ENCODE assay signal across 20 mouse cellular contexts in the genomic region with DNA sequence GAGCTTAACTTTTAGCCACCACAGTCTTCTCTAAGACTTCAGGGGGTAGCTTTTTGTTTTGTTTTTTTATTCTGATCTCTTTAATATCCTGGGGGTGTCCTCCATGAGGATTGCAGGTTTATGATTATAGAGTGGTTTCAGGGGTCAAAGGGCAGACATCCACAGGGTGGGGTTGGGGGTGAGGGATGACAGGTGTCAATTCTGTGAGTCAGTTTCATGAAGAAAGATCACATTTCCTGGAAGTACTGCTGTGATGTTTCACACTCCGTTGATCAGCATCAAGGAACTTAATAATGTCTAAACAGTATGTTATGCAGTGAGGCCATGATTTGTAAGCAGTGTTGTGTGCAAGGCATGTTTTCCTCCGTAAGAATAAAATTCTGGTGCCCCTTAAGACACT. TPM values are rescaled to one million over a fixed set of nuclear protein-coding genes. Genes with fewer than 3 reads are reported as not detected.
DNase-seq lines count a peak whose midpoint lies in the region; ATAC-seq and TF ChIP-seq lines count a peak whose summit lies in the region.
"Had no signal": no experiment of that assay in that cellular context is flagged by ENCODE, and none has a peak within 500 bp of the region (broad histone marks: within the 10 kb centered on the region; RNA-seq: fewer than 3 reads in every experiment).

No protein-coding gene starts in this region.

- H3K4me1 ChIP-seq in hindbrain, embryonic 12.5 days: peaks cover 11% of the 10 kb centered on the region
- H3K4me1 ChIP-seq in hindbrain, embryonic 16.5 days (ENCODE audit: control insufficient read depth, insufficient read depth, low read depth, low read length): no peaks in the 10 kb centered on the region
- peaks cover 13 to 18% of the 10 kb centered on the region in 2 experiments for H3K4me1 ChIP-seq in liver, embryonic 14.5 days (replicated peaks; ENCODE audit: control insufficient read depth in 2 of 2, insufficient read depth in 2 of 2, low read length in 1 of 2)
- peaks cover 5% of the 10 kb centered on the region for H3K4me1 ChIP-seq in ES-Bruce4 (ENCODE audit: control insufficient read depth, insufficient read depth, low read length)

- no peak for TF ChIP-seq CTCF in liver, embryonic 14.5 days (IDR thresholded peaks at IDR 0.05; ENCODE audit: low read depth)
- no peak for TF ChIP-seq CTCF in ES-Bruce4 (IDR thresholded peaks at IDR 0.05; ENCODE audit: low read depth, low read length)

- 66% methylated on average over 2 of the region's 2 CpGs for WGBS in hindbrain, embryonic 12.5 days
- WGBS in hindbrain, embryonic 16.5 days: 69% methylated on average over 2 of the region's 2 CpGs
- 73% methylated on average over 2 of the region's 2 CpGs for WGBS in liver, embryonic 14.5 days (ENCODE audit: insufficient replicate concordance)

- no peak overlapping the region for H3K4me2 ChIP-seq in hindbrain, embryonic 12.5 days (replicated peaks)
- H3K4me2 ChIP-seq in hindbrain, embryonic 16.5 days (ENCODE audit: low read length): no peak overlapping the region
- H3K4me2 ChIP-seq in liver, embryonic 14.5 days (ENCODE audit: low read depth): 0 out of 2 replicates have a peak overlapping the region, but pooled peaks have one; percentile 20
- H3K4me2 ChIP-seq: forebrain, embryonic 15.5 days; midbrain, embryonic 12.5 days had no signal

- DNase-seq in liver, embryonic 14.5 days (ENCODE audit: low read depth in 3 of 3, low spot score in 3 of 3): no peak
- no peak for DNase-seq in liver
- peak; percentile 61 for DNase-seq in splenic B cell, adult 2 months (ENCODE audit: low read depth, low spot score)
- no peak for DNase-seq in gastrocnemius, postnatal 36 days
- DNase-seq: cerebellum, adult 11-12 months; cerebellum, postnatal 10 days; kidney, postnatal 25 days; lung, embryonic 14.5 days; right cerebral cortex, postnatal 25 days; thymus, adult 18-20 months had no signal

- no peak overlapping the region for H3K4me3 ChIP-seq in hindbrain, embryonic 12.5 days
- no peak overlapping the region for H3K4me3 ChIP-seq in hindbrain, embryonic 16.5 days (ENCODE audit: low read length)
- no peak overlapping the region for H3K4me3 ChIP-seq in liver, embryonic 14.5 days (ENCODE audit: insufficient read depth in 1 of 2, low read depth in 2 of 2, low read length in 2 of 2)
- no peak overlapping the region for H3K4me3 ChIP-seq in ES-Bruce4 (ENCODE audit: low read depth, low read length)
- H3K4me3 ChIP-seq: embryonic facial prominence, embryonic 10.5 days; forebrain, embryonic 15.5 days; layer of hippocampus, adult 2 months; liver, embryonic 12.5 days; midbrain, embryonic 12.5 days had no signal

- H3K27ac ChIP-seq in hindbrain, embryonic 12.5 days: 0 out of 2 replicates have a peak overlapping the region, but pooled peaks have one; percentile 1
- no peak overlapping the region for H3K27ac ChIP-seq in hindbrain, embryonic 16.5 days (ENCODE audit: low read depth, low read length)
- H3K27ac ChIP-seq in liver, embryonic 14.5 days: no peak overlapping the region
- H3K27ac ChIP-seq in ES-Bruce4 (ENCODE audit: insufficient read depth, low read length): no peak overlapping the region
- H3K27ac ChIP-seq: embryonic facial prominence, embryonic 10.5 days; hindbrain, embryonic 14.5 days; layer of hippocampus, adult 2 months; liver, embryonic 12.5 days; midbrain, embryonic 12.5 days had no signal

- intact Hi-C loops in gastrocnemius, postnatal 36 days (cut with DNase I): no loop called here

- H3K36me3 ChIP-seq in hindbrain, embryonic 12.5 days: no peaks in the 10 kb centered on the region
- H3K36me3 ChIP-seq in hindbrain, embryonic 16.5 days (ENCODE audit: control insufficient read depth, insufficient read depth, low read length): no peaks in the 10 kb centered on the region
- H3K36me3 ChIP-seq in liver, embryonic 14.5 days (replicated peaks; ENCODE audit: control insufficient read depth, insufficient read depth, low read depth): no peaks in the 10 kb centered on the region
- no peaks in the 10 kb centered on the region for H3K36me3 ChIP-seq in ES-Bruce4 (ENCODE audit: control insufficient read depth, insufficient read depth, low read length, poor library complexity, severe bottlenecking)
- H3K36me3 ChIP-seq in splenic B cell, adult 2 months (ENCODE audit: control insufficient read depth, insufficient read depth, low read length, poor library complexity, severe bottlenecking): no peaks in the 10 kb centered on the region
- H3K36me3 ChIP-seq: embryonic facial prominence, embryonic 10.5 days; forebrain, embryonic 15.5 days; liver, embryonic 12.5 days; midbrain, embryonic 12.5 days had no signal

- no peak for TF ChIP-seq POLR2A in ES-Bruce4 (IDR thresholded peaks at IDR 0.05; ENCODE audit: insufficient read depth, low read length)

- TF ChIP-seq EP300 in liver, embryonic 14.5 days (IDR thresholded peaks at IDR 0.05; ENCODE audit: low read depth): no peak
- no peak for TF ChIP-seq EP300 in ES-Bruce4 (IDR thresholded peaks at IDR 0.05; ENCODE audit: insufficient read depth, low read depth, low read length)

- no peaks in the 10 kb centered on the region for H3K27me3 ChIP-seq in hindbrain, embryonic 12.5 days
- H3K27me3 ChIP-seq in hindbrain, embryonic 16.5 days (replicated peaks; ENCODE audit: control insufficient read depth, insufficient read depth, low read length): no peaks in the 10 kb centered on the region
- H3K27me3 ChIP-seq in liver, embryonic 14.5 days (ENCODE audit: control insufficient read depth, insufficient read depth, low read length): no peaks in the 10 kb centered on the region
- H3K27me3 ChIP-seq in ES-Bruce4 (ENCODE audit: control insufficient read depth, insufficient read depth, low read length, poor library complexity, severe bottlenecking): no peaks in the 10 kb centered on the region
- no peaks in the 10 kb centered on the region for H3K27me3 ChIP-seq in splenic B cell, adult 2 months (ENCODE audit: control insufficient read depth, insufficient read depth, low read length, poor library complexity, severe bottlenecking)
- H3K27me3 ChIP-seq: forebrain, embryonic 15.5 days; liver, embryonic 12.5 days; midbrain, embryonic 12.5 days had no signal

- ATAC-seq in hindbrain, embryonic 12.5 days (ENCODE audit: low FRiP score): no peak
- no peak for ATAC-seq in hindbrain, embryonic 16.5 days
- ATAC-seq in liver, embryonic 14.5 days (ENCODE audit: insufficient read depth): no peak
- ATAC-seq: forebrain, embryonic 15.5 days; intestine, postnatal 0 days; liver, embryonic 12.5 days had no signal

- no peak overlapping the region for H3K9ac ChIP-seq in hindbrain, embryonic 12.5 days
- no peak overlapping the region for H3K9ac ChIP-seq in hindbrain, embryonic 16.5 days (ENCODE audit: low read depth, low read length)
- H3K9ac ChIP-seq in liver, embryonic 14.5 days (replicated peaks): no peak overlapping the region
- 0 out of 2 replicates have a peak overlapping the region, but pooled peaks have one; percentile 61 for H3K9ac ChIP-seq in ES-Bruce4 (ENCODE audit: low read depth, poor library complexity, severe bottlenecking)
- H3K9ac ChIP-seq: forebrain, embryonic 15.5 days; hindbrain, embryonic 14.5 days; lung, embryonic 14.5 days; midbrain, embryonic 12.5 days had no signal

- H3K9me3 ChIP-seq in hindbrain, embryonic 12.5 days (replicated peaks): no peaks in the 10 kb centered on the region
- no peaks in the 10 kb centered on the region for H3K9me3 ChIP-seq in hindbrain, embryonic 16.5 days (ENCODE audit: control insufficient read depth, low read length)
- H3K9me3 ChIP-seq in liver, embryonic 14.5 days (ENCODE audit: control insufficient read depth, low read length): no peaks in the 10 kb centered on the region
- H3K9me3 ChIP-seq in ES-Bruce4 (replicated peaks; ENCODE audit: control insufficient read depth, insufficient read depth, low read length, poor library complexity, severe bottlenecking): no peaks in the 10 kb centered on the region
- H3K9me3 ChIP-seq: embryonic facial prominence, embryonic 10.5 days; forebrain, embryonic 15.5 days; liver, embryonic 12.5 days; midbrain, embryonic 12.5 days had no signal

RNA-seq across cellular contexts. Expression of a gene that starts 8.4 kb away (rescaled TPM):
- 184 and 192 TPM in 2 replicates for polyA plus RNA-seq in hindbrain, embryonic 12.5 days (2016; fragmentation: Nextera tagmentation; extraction: Ambion mirVana)
- 87.4 and 111 TPM in 2 replicates for polyA plus RNA-seq in hindbrain, embryonic 16.5 days (2015; fragmentation: Nextera tagmentation; extraction: Ambion mirVana)
- polyA plus RNA-seq in liver, embryonic 14.5 days (2012; rRNA removed): 16.9 and 19.9 TPM in 2 replicates
- 28.8 and 32.8 TPM in 2 replicates for polyA plus RNA-seq in liver, embryonic 14.5 days (2014; fragmentation: Nextera tagmentation; extraction: Ambion mirVana)
- 158 and 161 TPM in 2 replicates for polyA plus RNA-seq in ES-Bruce4 (2011; ENCODE audit: insufficient read depth, insufficient read length, low read depth, missing spikeins)
- total RNA-seq in gastrocnemius, postnatal 36 days (2021): 100 to 1,000 TPM in 1 of 2 experiments, 10 to 100 TPM in 1; 59.7 to 150 TPM
